Mouse (Mus musculus) MEL (cell line): ENCODE results near the gene N4bp3. TPM values are rescaled to one million over a fixed set of nuclear protein-coding genes. Genes with fewer than 3 reads are reported as not detected.

ENCODE experiments used
- DNase-seq: peaks from one replicate; pipeline ENCODE4 v3.0.0; 2011; ENCODE audit warnings: low read depth, low spot score
- H3K27ac ChIP-seq: 2 replicates; pipeline ENCODE4 v1.5.1; 2012; ENCODE audit warnings: low read depth, mild to moderate bottlenecking, control low read depth, low read length, moderate library complexity; ENCODE audit not compliant: control insufficient read depth
- H3K27me3 ChIP-seq, 2 experiments: fragments of 150-350 bp in 1 of 2; sonication (generic) in 1 of 2; 2 replicates each; pipeline ENCODE4 v1.6.1; 2012; ENCODE audit warnings: low read length in 2 of 2, mild to moderate bottlenecking in 2 of 2, improper control_type of control experiment in 1 of 2, moderate library complexity in 1 of 2; ENCODE audit not compliant: insufficient read depth in 2 of 2, control insufficient read depth in 1 of 2
- H3K36me3 ChIP-seq, 2 experiments: 2 replicates each; pipeline ENCODE4 v1.6.1; 2012 to 2014; ENCODE audit warnings: low read length in 2 of 2, improper control_type of control experiment in 1 of 2, inconsistent platforms in 1 of 2, mild to moderate bottlenecking in 1 of 2; ENCODE audit not compliant: insufficient read depth in 2 of 2, control insufficient read depth in 1 of 2
- H3K4me1 ChIP-seq, 2 experiments: fragments of 150-350 bp in 1 of 2; sonication (generic) in 1 of 2; 2 replicates each; pipeline ENCODE4 v1.6.1; 2012; ENCODE audit warnings: low read length in 2 of 2, improper control_type of control experiment in 1 of 2, mild to moderate bottlenecking in 1 of 2; ENCODE audit not compliant: insufficient read depth in 2 of 2, control insufficient read depth in 1 of 2
- H3K4me3 ChIP-seq, 2 experiments: fragments of 150-350 bp in 1 of 2; sonication (generic) in 1 of 2; 2 replicates each; pipeline ENCODE4 v1.5.1; 2012; ENCODE audit warnings: low read depth in 2 of 2, low read length in 2 of 2, mild to moderate bottlenecking in 2 of 2, moderate library complexity in 2 of 2, control low read depth in 1 of 2, improper control_type of control experiment in 1 of 2; ENCODE audit not compliant: control insufficient read depth in 1 of 2, insufficient read depth in 1 of 2
- H3K79me2 ChIP-seq: 2 replicates; pipeline ENCODE4 v1.6.1; 2012; ENCODE audit warnings: mild to moderate bottlenecking, low read length, moderate library complexity; ENCODE audit not compliant: control insufficient read depth, poor library complexity, insufficient read depth
- H3K9ac ChIP-seq: 2 replicates; pipeline ENCODE4 v1.6.1; 2012; ENCODE audit warnings: low read depth, mild to moderate bottlenecking, control low read depth, low read length, moderate library complexity; ENCODE audit not compliant: control insufficient read depth, poor library complexity, severe bottlenecking
- H3K9me3 ChIP-seq: fragments of 150-350 bp; sonication (generic); replicated peaks from 2 replicates; pipeline ENCODE4 v1.6.1; 2012; ENCODE audit warnings: mild to moderate bottlenecking, low read length, improper control_type of control experiment, moderate library complexity; ENCODE audit not compliant: insufficient read depth
- BHLHE40 ChIP-seq: IDR thresholded peaks from 2 replicates; pipeline ENCODE4 v1.6.1; 2012; ENCODE audit warnings: low read depth, mild to moderate bottlenecking, inconsistent platforms, low read length, improper control_type of control experiment, borderline replicate concordance
- CHD2 ChIP-seq: IDR thresholded peaks from 2 replicates; pipeline ENCODE4 v1.6.1; 2011; ENCODE audit warnings: low read length, improper control_type of control experiment
- ELF1 ChIP-seq: IDR thresholded peaks from 2 replicates; pipeline ENCODE4 v1.6.1; 2014; ENCODE audit warnings: low read depth, mild to moderate bottlenecking, inconsistent platforms, low read length, improper control_type of control experiment, moderate library complexity
- EP300 ChIP-seq, 2 experiments: IDR thresholded peaks; 2 replicates each; pipeline ENCODE4 v1.6.1; 2011; ENCODE audit warnings: improper control_type of control experiment in 2 of 2, low read length in 2 of 2, low read depth in 1 of 2, mild to moderate bottlenecking in 1 of 2
- ETS1 ChIP-seq: IDR thresholded peaks from 2 replicates; pipeline ENCODE4 v1.6.1; 2012; ENCODE audit warnings: low read depth, mild to moderate bottlenecking, inconsistent platforms, low read length, improper control_type of control experiment, moderate library complexity
- GATA1 ChIP-seq: IDR thresholded peaks from 2 replicates; pipeline ENCODE4 v1.6.1; 2011; ENCODE audit warnings: low read depth, low read length, improper control_type of control experiment
- MAX ChIP-seq: IDR thresholded peaks from 2 replicates; pipeline ENCODE4 v1.6.1; 2011; ENCODE audit warnings: low read length, improper control_type of control experiment
- MXI1 ChIP-seq: IDR thresholded peaks from 2 replicates; pipeline ENCODE4 v1.6.1; 2011; ENCODE audit warnings: mild to moderate bottlenecking, low read depth, low read length, improper control_type of control experiment
- MYC ChIP-seq: IDR thresholded peaks from 2 replicates; pipeline ENCODE4 v1.6.1; 2011; ENCODE audit warnings: low read depth, mild to moderate bottlenecking, low read length, improper control_type of control experiment, moderate library complexity
- NELFE ChIP-seq: IDR thresholded peaks from 2 replicates; pipeline ENCODE4 v1.6.1; 2011; ENCODE audit warnings: low read depth, low read length, improper control_type of control experiment
- POLR2AphosphoS2 ChIP-seq: IDR thresholded peaks from 2 replicates; pipeline ENCODE4 v1.6.1; 2011; ENCODE audit warnings: low read length, improper control_type of control experiment
- POLR2AphosphoS5 ChIP-seq: IDR thresholded peaks from 2 replicates; pipeline ENCODE4 v1.6.1; 2012; ENCODE audit warnings: low read depth, borderline replicate concordance, mild to moderate bottlenecking, inconsistent platforms, low read length, moderate library complexity, mixed read lengths
- SIN3A ChIP-seq: IDR thresholded peaks from 2 replicates; pipeline ENCODE4 v1.6.1; 2012; ENCODE audit warnings: low read length, improper control_type of control experiment, inconsistent platforms
- TAL1 ChIP-seq: IDR thresholded peaks from 2 replicates; pipeline ENCODE4 v1.6.1; 2012; ENCODE audit warnings: mild to moderate bottlenecking, inconsistent platforms, low read length, moderate library complexity, mixed read lengths
- USF1 ChIP-seq: IDR thresholded peaks from 2 replicates; pipeline ENCODE4 v1.6.1; 2014; ENCODE audit warnings: low read depth, mild to moderate bottlenecking, inconsistent platforms, low read length, improper control_type of control experiment, moderate library complexity
- ZC3H11A ChIP-seq: IDR thresholded peaks from 2 replicates; pipeline ENCODE4 v1.6.1; 2012; ENCODE audit warnings: low read depth, mild to moderate bottlenecking, inconsistent platforms, low read length, improper control_type of control experiment
- ZKSCAN1 ChIP-seq: IDR thresholded peaks from 2 replicates; pipeline ENCODE4 v1.6.1; 2012; ENCODE audit warnings: low read depth, mild to moderate bottlenecking, inconsistent platforms, low read length, improper control_type of control experiment, moderate library complexity
- ZMIZ1 ChIP-seq: IDR thresholded peaks from 2 replicates; pipeline ENCODE4 v1.6.1; 2012; ENCODE audit warnings: low read depth, mild to moderate bottlenecking, inconsistent platforms, low read length, improper control_type of control experiment, moderate library complexity
- polyA plus RNA-seq, 2 experiments: library from polyadenylated mRNA; stranded (reverse) in 1 of 2; unstranded in 1 of 2; fragments of >175 nt in 1 of 2; fragments of >200 nt in 1 of 2; gene quantifications; 2 replicates each; pipeline versions ENCODE4 v1.2.1 to v1.2.4; 2012; ENCODE audit warnings: low replicate concordance in 2 of 2, low read depth in 1 of 2; ENCODE audit not compliant: insufficient read length in 2 of 2, insufficient read depth in 1 of 2, missing spikeins in 1 of 2
- total RNA-seq: library from RNA; depleted of rRNA; stranded (reverse); fragments of 300-350 nt; gene quantifications from 2 replicates; pipeline ENCODE4 v1.2.3, GENCODE M21; 2012

Gene N4bp3
- total and polyA plus RNA-seq, 3 experiments: 6.9 to 11.5 TPM; not detected in 1

DNA sequence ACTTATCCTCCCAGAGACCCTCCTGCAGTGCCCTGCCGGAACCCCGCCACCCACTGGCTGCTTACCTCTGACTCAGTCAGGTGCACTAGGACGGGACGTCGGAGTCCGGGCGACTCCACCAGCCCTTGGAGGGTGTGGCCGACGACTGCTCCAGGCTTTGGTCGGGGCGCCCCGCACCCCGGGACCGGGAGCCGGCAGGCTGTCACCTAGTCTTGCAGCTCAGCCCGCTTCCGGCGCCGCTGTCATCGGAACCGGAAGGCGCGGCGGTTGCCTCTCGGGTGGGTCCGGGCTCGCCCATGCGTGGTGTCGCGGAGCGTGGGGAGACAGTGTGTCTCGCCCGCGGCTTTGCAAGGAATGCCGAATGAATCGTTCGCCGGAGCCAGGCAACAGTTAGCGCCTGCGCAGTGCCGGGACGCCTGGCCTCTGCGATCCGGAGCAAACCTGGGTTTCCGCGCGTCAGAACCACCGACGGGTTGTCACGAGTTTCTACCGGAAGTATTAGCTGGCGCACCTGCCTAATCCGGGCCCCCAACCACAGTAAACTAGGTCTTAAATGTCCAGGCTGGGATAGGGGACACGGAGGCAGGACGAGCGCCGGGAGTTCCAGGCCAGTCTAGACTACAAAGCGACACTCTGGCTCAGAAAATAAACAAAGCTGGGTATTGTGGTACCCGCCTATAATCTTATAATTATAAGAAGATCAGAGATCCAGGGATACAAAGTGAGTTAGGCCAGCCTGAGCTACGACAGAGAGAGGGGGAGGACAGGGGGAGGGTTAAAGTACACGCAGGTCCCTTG lies 14.9 kb downstream of the N4bp3 start, which contains the start of gene Rmnd5b (continued):
- TF ChIP-seq EP300 (IDR thresholded peaks at IDR 0.05; ENCODE audit: low read depth in 1 of 2, low read length in 2 of 2) (peak in 1 of 2 experiments; percentile 50; a peak in 2 of 4 replicates), ETS1 (peak; percentile 44; the same call in 1 of the 2 replicates), ZKSCAN1 (no peak), ZC3H11A (no peak), POLR2AphosphoS2 (peak; percentile 86)
- TF ChIP-seq, all 39 proteins: peak for 25

DNA sequence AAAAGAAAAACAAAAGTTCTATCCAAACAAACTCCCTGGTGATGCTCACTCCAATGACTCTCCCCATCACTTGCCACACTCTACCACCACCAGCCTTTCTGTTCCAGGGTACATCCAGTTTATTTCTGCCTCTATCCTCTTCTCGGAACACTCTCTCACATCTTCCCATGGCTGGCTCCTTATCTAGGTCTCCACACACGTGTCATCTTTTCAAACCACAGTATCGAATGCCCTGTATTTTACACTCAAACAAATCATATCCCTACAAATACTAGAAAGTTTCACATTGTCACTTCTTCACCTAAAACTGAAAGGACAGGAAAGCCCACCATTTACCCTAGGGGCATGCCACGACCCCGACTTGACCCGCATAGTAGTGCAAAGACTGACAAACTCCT lies 15.5 kb downstream of the N4bp3 start:
- peak; percentile 75; the same call in 1 of the 2 replicates for TF ChIP-seq BHLHE40
- peak; percentile 13; the same call in 1 of the 2 replicates for TF ChIP-seq ETS1
- peak; percentile 62 for TF ChIP-seq GATA1
- no peak for TF ChIP-seq CHD2
- TF ChIP-seq POLR2AphosphoS5: no peak
- peak; percentile 85 for TF ChIP-seq MAX
- TF ChIP-seq MXI1: peak; percentile 92
- TF ChIP-seq MYC: peak; percentile 84
- TF ChIP-seq NELFE: no peak
- 0 out of 2 replicates have a peak, but pooled peaks have one; percentile 12 for TF ChIP-seq TAL1
- no peak for TF ChIP-seq ELF1
- no peak for TF ChIP-seq ZMIZ1
- TF ChIP-seq USF1: peak; percentile 42; the same call in 1 of the 2 replicates
- peak; percentile 19; the same call in 1 of the 2 replicates for TF ChIP-seq SIN3A
- H3K27me3 ChIP-seq: no peaks in the 10 kb centered on the region

More for the DNA sequence above, 15.5 kb downstream of the N4bp3 start:
- peak; percentile 67 for DNase-seq
- H3K4me1 ChIP-seq: peaks cover 9 to 50% of the 10 kb centered on the region in 2 experiments
- H3K36me3 ChIP-seq: peaks cover 0 to 42% of the 10 kb centered on the region in 2 experiments; a peak in 2 of 4 replicates
- H3K79me2 ChIP-seq: peaks cover 34% of the 10 kb centered on the region
- peak overlapping the region; percentile 69 to 84 for H3K4me3 ChIP-seq
- H3K27ac ChIP-seq: peak overlapping the region; percentile 92
- H3K9me3 ChIP-seq: no peaks in the 10 kb centered on the region
- H3K9ac ChIP-seq: peak overlapping the region; percentile 83
